Mouse (Mus musculus) lung, embryonic 15.5 days (tissue): ENCODE measurements around the gene Ak8. TPM values are rescaled to one million over a fixed set of nuclear protein-coding genes. Genes with fewer than 3 reads are reported as not detected.

Experiments used
- ATAC-seq: fragments of 200-750 bp; cut with Nextera tagmentation; 2 replicates; pipeline ENCODE4 v1.8.0; 2017; ENCODE audit warnings: moderate number of reproducible peaks, borderline replicate concordance; ENCODE audit not compliant: low FRiP score, low TSS enrichment; ENCODE audit errors: extremely low read depth
- H3K27ac ChIP-seq: fragments of 300-500 bp; sonication (generic); 2 replicates; pipeline ENCODE4 v1.5.1; 2015; ENCODE audit warnings: moderate library complexity, mild to moderate bottlenecking, inconsistent platforms
- H3K27me3 ChIP-seq: fragments of 300-500 bp; sonication (generic); 2 replicates; pipeline ENCODE4 v1.6.1; 2015; ENCODE audit warnings: inconsistent platforms
- H3K36me3 ChIP-seq: fragments of 300-500 bp; sonication (generic); 2 replicates; pipeline ENCODE4 v1.6.1; 2015; ENCODE audit warnings: inconsistent platforms
- H3K4me1 ChIP-seq: fragments of 300-500 bp; sonication (generic); 2 replicates; pipeline ENCODE4 v1.6.1; 2015; ENCODE audit warnings: inconsistent platforms
- H3K4me2 ChIP-seq: fragments of 300-500 bp; sonication (generic); 2 replicates; pipeline ENCODE4 v1.6.1; 2015; ENCODE audit warnings: inconsistent platforms, mild to moderate bottlenecking, moderate library complexity
- H3K4me3 ChIP-seq: fragments of 300-500 bp; sonication (generic); 2 replicates; pipeline ENCODE4 v1.5.1; 2015; ENCODE audit warnings: mild to moderate bottlenecking, inconsistent platforms
- H3K9ac ChIP-seq: fragments of 300-500 bp; sonication (generic); 2 replicates; pipeline ENCODE4 v1.6.1; 2015; ENCODE audit warnings: inconsistent platforms
- H3K9me3 ChIP-seq: fragments of 300-500 bp; sonication (generic); 2 replicates; pipeline ENCODE4 v1.6.1; 2016; ENCODE audit warnings: inconsistent platforms
- WGBS: fragments of 180-500 bp; shearing (Covaris S2); methylation state at CpG from one replicate; pipeline ENCODE4 v1.1.7; 2015; 5-methylcytosine and 5-hydroxymethylcytosine counted together
- polyA plus RNA-seq: library from polyadenylated mRNA; unstranded; fragments of >200 nt; fragmentation: Nextera tagmentation; extraction: Ambion mirVana; gene quantifications from 2 replicates; pipeline ENCODE4 v1.2.1, GENCODE M21; 2015

The Ak8 gene
- polyA plus RNA-seq, 1 experiment from 2014 or later = 1.9 TPM

DNA sequence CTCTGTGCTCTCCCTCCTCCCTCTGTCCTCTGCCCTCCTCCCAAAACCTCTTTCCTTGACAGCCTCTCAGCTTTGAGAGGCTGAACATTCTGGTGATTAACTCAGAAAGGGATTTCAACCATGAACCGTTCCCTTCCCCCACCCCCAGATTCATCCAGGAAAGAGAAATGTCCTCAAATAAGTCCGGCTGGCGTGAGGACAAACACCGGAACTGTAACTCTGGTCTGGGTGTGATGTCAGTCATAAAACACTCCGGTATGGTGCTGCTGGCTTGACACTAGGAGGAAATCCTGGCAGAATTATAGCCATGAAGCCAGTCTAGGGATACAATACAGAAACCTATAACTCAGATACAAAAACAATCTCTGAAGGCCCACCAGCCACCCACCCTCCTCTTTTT is 70.7 kb downstream of the Ak8 start:
- Histone ChIP-seq H3K36me3 (no peaks in the 10 kb centered on the region), H3K4me1 (peaks cover 17% of the 10 kb centered on the region), H3K27ac (0 out of 2 replicates have a peak overlapping the region, but pooled peaks have one; percentile 7), H3K9ac (no peak overlapping the region), H3K4me2 (peak overlapping the region; percentile 36; the same call in 1 of the 2 replicates), H3K4me3 (no peak overlapping the region), H3K9me3 (no peaks in the 10 kb centered on the region), H3K27me3 (no peaks in the 10 kb centered on the region)
- ATAC-seq = no peak
- 20% methylated on average over 5 of the region's 5 CpGs for WGBS

DNA sequence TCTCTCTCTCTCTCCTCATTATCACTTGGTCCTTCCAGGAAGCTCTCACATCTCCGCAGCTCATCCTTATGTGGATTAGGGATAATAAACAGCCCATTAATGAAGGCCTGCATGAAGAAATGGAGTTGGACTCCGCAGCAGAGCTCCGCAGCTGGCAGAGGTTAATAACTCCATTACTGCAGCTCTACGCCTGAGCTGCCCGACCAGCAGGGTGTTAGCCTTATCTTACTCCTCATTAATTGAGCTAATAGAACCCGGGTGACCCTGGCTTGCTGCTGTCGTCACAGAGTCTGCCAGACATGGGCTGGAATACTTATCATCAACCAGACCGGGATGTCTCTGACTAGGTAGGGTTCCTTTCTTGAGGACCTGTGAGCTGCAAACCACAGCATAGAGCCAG is 74.1 kb downstream of the Ak8 start:
- H3K4me3 ChIP-seq = no peak overlapping the region
- H3K27me3 ChIP-seq = no peaks in the 10 kb centered on the region
- peaks cover 17% of the 10 kb centered on the region for H3K4me1 ChIP-seq
- 36% methylated on average over 8 of the region's 8 CpGs for WGBS
- H3K36me3 ChIP-seq = no peaks in the 10 kb centered on the region
- no peak overlapping the region for H3K4me2 ChIP-seq
- no peak overlapping the region for H3K27ac ChIP-seq
- H3K9me3 ChIP-seq = no peaks in the 10 kb centered on the region
- no peak for ATAC-seq
- no peak overlapping the region for H3K9ac ChIP-seq

DNA sequence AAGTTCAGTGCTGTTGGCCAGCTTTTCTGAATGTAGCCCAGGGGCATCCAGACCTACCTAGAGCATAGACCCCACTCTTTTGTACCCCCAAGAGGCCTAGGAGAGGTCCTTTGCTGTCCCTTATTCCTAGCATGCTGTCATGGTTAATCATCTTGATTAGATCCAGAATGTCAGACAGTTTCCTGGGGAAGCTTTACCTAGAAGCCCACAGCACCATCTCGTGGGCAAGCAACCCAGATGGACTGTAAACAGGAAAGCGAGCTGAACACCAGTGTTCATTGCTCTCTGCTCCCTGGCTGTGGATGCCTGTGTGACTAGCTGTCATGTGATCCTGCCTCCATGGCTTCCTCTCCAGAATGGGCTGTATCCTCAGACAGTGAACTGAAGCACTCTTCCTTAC is 76.8 kb downstream of the Ak8 start:
- Histone ChIP-seq H3K27me3 (no peaks in the 10 kb centered on the region), H3K27ac (no peak overlapping the region), H3K4me2 (no peak overlapping the region), H3K9me3 (no peaks in the 10 kb centered on the region), H3K36me3 (no peaks in the 10 kb centered on the region), H3K4me1 (no peaks in the 10 kb centered on the region), H3K9ac (no peak overlapping the region), H3K4me3 (no peak overlapping the region)
- 58% methylated on average over 2 of the region's 2 CpGs for WGBS
- no peak for ATAC-seq

DNA sequence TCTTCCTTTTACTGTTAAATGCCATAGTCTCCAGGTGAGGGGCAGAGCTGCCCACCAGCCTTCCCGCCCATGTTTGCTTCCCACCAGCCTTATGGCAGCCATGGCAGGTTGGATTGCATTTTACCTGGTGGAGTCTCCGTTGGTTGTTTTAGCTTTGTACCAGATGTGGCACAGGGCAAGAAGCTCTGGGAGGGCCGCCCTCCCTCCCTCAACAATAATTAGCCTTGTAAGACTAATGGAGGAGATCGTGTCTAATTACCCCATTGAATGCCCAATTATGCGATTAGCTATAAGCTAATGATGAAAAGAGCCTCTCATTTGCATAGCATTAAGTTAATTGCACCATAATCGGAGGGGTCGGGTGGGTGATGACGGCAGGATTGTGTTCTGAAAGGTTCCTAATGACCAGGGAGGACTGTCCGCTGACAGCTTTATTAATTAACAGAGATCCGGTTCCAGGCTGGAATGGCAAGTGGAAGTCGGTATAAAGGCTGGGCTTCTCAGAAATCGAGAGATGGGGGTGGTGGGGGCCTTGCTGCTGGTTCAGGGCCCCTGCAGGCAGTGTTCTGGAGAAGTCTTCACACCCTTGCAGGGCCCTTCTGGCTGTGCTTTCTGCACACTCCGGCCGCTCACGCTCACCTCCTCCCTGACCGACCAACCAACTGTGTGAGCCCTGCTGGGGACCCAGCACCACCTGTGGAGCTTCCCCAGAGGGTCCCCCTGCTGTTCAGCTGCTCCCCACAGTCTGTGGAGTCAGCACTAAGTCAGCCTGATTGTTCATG is 80.2 kb downstream of the Ak8 start:
- WGBS = 68% methylated on average over 16 of the region's 16 CpGs
- H3K9me3 ChIP-seq = no peaks in the 10 kb centered on the region
- no peak overlapping the region for H3K4me3 ChIP-seq
- H3K4me2 ChIP-seq = no peak overlapping the region
- no peak overlapping the region for H3K27ac ChIP-seq
- H3K27me3 ChIP-seq = no peaks in the 10 kb centered on the region
- H3K4me1 ChIP-seq = no peaks in the 10 kb centered on the region
- ATAC-seq = no peak
- no peak overlapping the region for H3K9ac ChIP-seq
- H3K36me3 ChIP-seq = no peaks in the 10 kb centered on the region

DNA sequence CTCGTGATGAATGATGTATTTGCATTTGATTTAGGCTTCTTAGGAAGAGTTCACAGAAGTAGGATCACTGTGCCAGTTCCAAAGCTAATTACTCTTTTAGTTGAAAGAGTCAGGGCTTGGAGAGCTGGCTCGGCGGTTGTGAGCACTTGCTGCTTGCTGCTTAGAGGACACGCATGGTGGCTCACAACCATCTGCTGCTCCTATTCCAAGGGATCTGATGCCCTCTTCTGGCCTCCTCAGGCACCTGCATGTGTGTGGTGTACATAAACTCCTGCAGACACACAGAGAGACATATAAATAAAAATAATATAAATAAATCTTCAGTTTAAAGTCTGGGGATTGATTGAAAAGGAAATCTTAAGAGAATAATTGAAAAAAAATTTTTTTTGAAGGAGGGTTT is 81.3 kb downstream of the Ak8 start:
- H3K9ac ChIP-seq = no peak overlapping the region
- H3K4me3 ChIP-seq = no peak overlapping the region
- no peaks in the 10 kb centered on the region for H3K36me3 ChIP-seq
- no peaks in the 10 kb centered on the region for H3K9me3 ChIP-seq
- no peaks in the 10 kb centered on the region for H3K4me1 ChIP-seq
- WGBS = 93% methylated on average over 4 of the region's 4 CpGs
- no peaks in the 10 kb centered on the region for H3K27me3 ChIP-seq
- H3K4me2 ChIP-seq = no peak overlapping the region
- H3K27ac ChIP-seq = no peak overlapping the region
- ATAC-seq = no peak

DNA sequence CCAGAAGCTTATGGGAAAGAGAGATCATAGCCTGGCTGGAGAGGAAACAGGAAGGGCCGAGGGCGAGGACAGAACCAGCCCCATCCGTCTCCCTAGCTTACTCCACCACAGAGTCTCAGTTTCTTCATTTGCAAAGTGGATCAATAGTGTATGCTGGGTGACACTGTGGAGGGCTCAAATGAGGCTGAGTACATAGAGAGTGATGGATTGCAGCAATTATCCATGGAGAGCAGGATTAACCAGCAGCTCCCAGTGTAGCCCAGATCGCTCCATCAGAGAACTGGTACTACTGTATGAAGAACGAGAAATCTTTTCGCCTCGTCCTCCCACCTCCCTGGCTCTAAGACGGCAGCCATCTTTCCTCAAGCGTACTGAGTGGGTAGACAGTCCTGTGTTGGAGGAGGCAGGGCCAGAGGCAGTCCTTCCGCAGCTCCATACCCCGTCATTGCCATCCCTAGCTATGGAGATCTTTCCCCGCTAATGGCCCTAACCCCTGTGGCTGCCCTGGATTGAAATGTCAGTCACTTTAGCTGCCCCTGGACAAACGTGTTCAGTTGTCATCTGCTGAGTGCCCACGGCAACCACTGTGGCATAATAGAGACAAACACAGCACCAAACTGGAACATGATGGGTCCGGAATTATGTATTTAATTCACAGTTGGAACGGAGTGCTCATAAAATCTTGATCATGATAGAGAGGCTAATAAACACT is 86.5 kb downstream of the Ak8 start:
- Histone ChIP-seq H3K9me3 (no peaks in the 10 kb centered on the region), H3K9ac (no peak overlapping the region), H3K36me3 (no peaks in the 10 kb centered on the region), H3K4me2 (no peak overlapping the region), H3K4me1 (no peaks in the 10 kb centered on the region), H3K27me3 (no peaks in the 10 kb centered on the region), H3K27ac (no peak overlapping the region), H3K4me3 (no peak overlapping the region)
- ATAC-seq = no peak
- whole genome bisulfite sequencing = 74% methylated on average over 16 of the region's 16 CpGs

- H3K4me1 ChIP-seq = no peaks in the 10 kb centered on the region
- H3K27ac ChIP-seq = no peak overlapping the region
- H3K36me3 ChIP-seq = no peaks in the 10 kb centered on the region
- no peak overlapping the region for H3K4me3 ChIP-seq
- WGBS = 65% methylated on average over 6 of the region's 6 CpGs
- no peaks in the 10 kb centered on the region for H3K9me3 ChIP-seq
- no peaks in the 10 kb centered on the region for H3K27me3 ChIP-seq
- ATAC-seq = no peak
- H3K9ac ChIP-seq = no peak overlapping the region
- H3K4me2 ChIP-seq = no peak overlapping the region
Measured at GRCm38 (mm10) chr2:28787067-28787619, 87.2 kb downstream of the Ak8 start.

- peak overlapping the region; percentile 37; the same call in 1 of the 2 replicates for H3K27ac ChIP-seq
- no peak overlapping the region for H3K4me3 ChIP-seq
- ATAC-seq = peak; percentile 92
- H3K9ac ChIP-seq = no peak overlapping the region
- WGBS = 13% methylated on average over 6 of the region's 6 CpGs
- H3K9me3 ChIP-seq = no peaks in the 10 kb centered on the region
- no peaks in the 10 kb centered on the region for H3K36me3 ChIP-seq
- H3K4me1 ChIP-seq = peaks cover 15% of the 10 kb centered on the region
- no peaks in the 10 kb centered on the region for H3K27me3 ChIP-seq
- H3K4me2 ChIP-seq = peak overlapping the region; percentile 44
Measured at GRCm38 (mm10) chr2:28792931-28793610, 93.1 kb downstream of the Ak8 start.

DNA sequence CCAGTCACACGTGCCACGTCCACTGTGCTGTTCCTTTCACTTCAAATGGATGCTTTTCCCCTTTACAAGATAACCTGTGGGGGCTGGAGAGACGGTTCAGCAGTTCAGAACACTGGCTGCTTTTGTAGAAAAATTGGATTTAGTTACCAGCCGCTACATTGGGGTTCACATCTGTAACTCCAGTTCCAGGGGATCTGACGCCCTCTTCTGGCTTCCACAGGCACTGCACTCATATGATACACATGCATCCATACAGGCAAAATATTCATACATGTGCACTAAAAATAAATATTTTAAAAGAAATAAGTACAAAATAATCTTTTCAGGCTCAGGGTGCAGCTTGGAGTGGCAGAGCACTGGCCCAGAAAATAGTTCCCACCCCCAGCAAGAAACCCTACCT is 94.7 kb downstream of the Ak8 start:
- WGBS = 80% methylated on average over 5 of the region's 5 CpGs
- Histone ChIP-seq H3K27ac (no peak overlapping the region), H3K4me3 (no peak overlapping the region), H3K36me3 (no peaks in the 10 kb centered on the region), H3K9ac (no peak overlapping the region), H3K9me3 (no peaks in the 10 kb centered on the region), H3K4me2 (no peak overlapping the region), H3K4me1 (peaks cover 22% of the 10 kb centered on the region), H3K27me3 (no peaks in the 10 kb centered on the region)
- ATAC-seq = no peak

- H3K4me2 ChIP-seq = no peak overlapping the region
- H3K27me3 ChIP-seq = no peaks in the 10 kb centered on the region
- H3K27ac ChIP-seq = no peak overlapping the region
- WGBS = 67% methylated on average over 8 of the region's 8 CpGs
- no peak overlapping the region for H3K4me3 ChIP-seq
- peaks cover 22% of the 10 kb centered on the region for H3K4me1 ChIP-seq
- no peaks in the 10 kb centered on the region for H3K9me3 ChIP-seq
- no peak overlapping the region for H3K9ac ChIP-seq
- no peaks in the 10 kb centered on the region for H3K36me3 ChIP-seq
- ATAC-seq = no peak
Measured at GRCm38 (mm10) chr2:28796298-28796697, 96.3 kb downstream of the Ak8 start.

DNA sequence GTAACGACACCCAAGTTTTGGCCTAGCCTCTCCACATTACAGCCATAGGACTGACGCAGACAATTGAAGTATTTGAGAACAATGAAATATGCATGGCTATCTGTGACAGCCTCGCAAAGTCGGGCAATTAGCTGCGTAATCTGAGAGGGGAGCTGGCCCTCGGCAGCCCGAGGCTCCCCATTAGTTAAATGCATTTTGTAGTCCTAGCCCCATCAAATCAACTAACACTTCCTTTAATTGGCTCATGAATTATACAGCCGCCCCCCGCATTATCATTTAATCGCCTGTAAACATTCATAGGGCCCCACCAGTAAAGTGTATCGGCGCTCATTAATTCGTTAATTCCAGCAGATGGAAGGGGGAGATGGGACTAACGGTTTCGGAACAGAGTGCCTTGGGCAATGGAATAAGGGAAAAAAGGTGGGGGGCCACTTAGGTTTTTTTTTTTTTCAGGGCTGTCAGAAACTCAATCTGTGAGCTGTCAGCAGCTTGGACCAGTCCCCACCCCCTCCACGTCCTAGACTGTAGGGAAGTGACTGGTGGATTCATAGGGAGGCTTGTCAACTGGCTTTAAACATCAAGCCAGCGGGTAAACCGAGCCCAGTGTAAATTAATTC is 97.6 kb downstream of the Ak8 start:
- no peak overlapping the region for H3K4me3 ChIP-seq
- H3K27me3 ChIP-seq = no peaks in the 10 kb centered on the region
- peak overlapping the region; percentile 7 for H3K4me2 ChIP-seq
- H3K9me3 ChIP-seq = no peaks in the 10 kb centered on the region
- H3K36me3 ChIP-seq = no peaks in the 10 kb centered on the region
- H3K27ac ChIP-seq = no peak overlapping the region
- 39% methylated on average over 18 of the region's 18 CpGs for WGBS
- no peak overlapping the region for H3K9ac ChIP-seq
- no peak; the same call in 1 of the 2 replicates for ATAC-seq
- peaks cover 25% of the 10 kb centered on the region for H3K4me1 ChIP-seq
